Mouse (Mus musculus) neutrophil, adult 83 days (primary cell): Measurements from ENCODE around the gene Gm29866. TPM values are rescaled to one million over a fixed set of nuclear protein-coding genes. Genes with fewer than 3 reads are reported as not detected.

Experiments
- total RNA-seq, 2 experiments: library from RNA; stranded (reverse); gene quantifications; one replicate each; pipeline ENCODE4 v1.2.4; 2023

Gm29866 gene
- total RNA-seq = not detected

GRCm38 (mm10) chrY:20993557-20993956 lies at the start of gene Gm29866:
Gm29866 (minus strand) TSS chrY:20993657.

Other genes with a start within 250 kb of the Gm29866 start
- gene Gm20909, start 170.9 kb upstream of the Gm29866 start, total RNA-seq = not detected
- gene Gm20865, start 247.9 kb upstream of the Gm29866 start, total RNA-seq = not detected